Mouse (Mus musculus) stomach, embryonic 16.5 days (tissue): ENCODE data around the gene Dclk3. TPM values are rescaled to one million over a fixed set of nuclear protein-coding genes. Genes with fewer than 3 reads are reported as not detected.

ENCODE experiments used
- ATAC-seq: fragments of 200-750 bp; cut with Nextera tagmentation; 2 replicates; pipeline ENCODE4 v1.8.0; 2017; ENCODE audit warnings: moderate number of reproducible peaks, moderate TSS enrichment; ENCODE audit not compliant: insufficient read depth, low FRiP score
- H3K27ac ChIP-seq: fragments of 300-500 bp; sonication (generic); 2 replicates; pipeline ENCODE4 v1.5.1; 2014; ENCODE audit warnings: low read length
- H3K27me3 ChIP-seq: fragments of 300-500 bp; sonication (generic); 2 replicates; pipeline ENCODE4 v1.6.1; 2014; ENCODE audit warnings: low read length, control low read depth, mixed read lengths; ENCODE audit not compliant: control insufficient read depth, insufficient read depth
- H3K36me3 ChIP-seq: fragments of 300-500 bp; sonication (generic); 2 replicates; pipeline ENCODE4 v1.6.1; 2014; ENCODE audit warnings: low read length; ENCODE audit not compliant: control insufficient read depth, insufficient read depth
- H3K4me1 ChIP-seq: fragments of 300-500 bp; sonication (generic); 2 replicates; pipeline ENCODE4 v1.6.1; 2014; ENCODE audit warnings: low read length, control low read depth, mixed read lengths; ENCODE audit not compliant: control insufficient read depth, insufficient read depth
- H3K4me2 ChIP-seq: fragments of 300-500 bp; sonication (generic); 2 replicates; pipeline ENCODE4 v1.6.1; 2014; ENCODE audit warnings: low read depth, low read length, mixed read lengths
- H3K4me3 ChIP-seq: fragments of 300-500 bp; sonication (generic); replicated peaks from 2 replicates; pipeline ENCODE4 v1.5.1; 2014; ENCODE audit warnings: mild to moderate bottlenecking, low read length
- H3K9ac ChIP-seq: fragments of 300-500 bp; sonication (generic); 2 replicates; pipeline ENCODE4 v1.6.1; 2014; ENCODE audit warnings: low read length
- H3K9me3 ChIP-seq: fragments of 300-500 bp; sonication (generic); replicated peaks from 2 replicates; pipeline ENCODE4 v1.6.1; 2016; ENCODE audit warnings: low read length, control low read depth; ENCODE audit not compliant: control insufficient read depth
- WGBS: fragments of 180-500 bp; shearing (Covaris S2); extraction: QIAGEN DNeasy Blood & Tissue Kit; methylation state at CpG from one replicate; pipeline ENCODE4 v1.1.7; 2014; 5-methylcytosine and 5-hydroxymethylcytosine counted together
- polyA plus RNA-seq: library from polyadenylated mRNA; unstranded; fragments of >200 nt; fragmentation: Nextera tagmentation; extraction: Ambion mirVana; gene quantifications from 2 replicates; pipeline ENCODE4 v1.2.1, GENCODE M21; 2015

The Dclk3 gene
- polyA plus RNA-seq = 0.19 and 0.31 TPM in 2 replicates

DNA sequence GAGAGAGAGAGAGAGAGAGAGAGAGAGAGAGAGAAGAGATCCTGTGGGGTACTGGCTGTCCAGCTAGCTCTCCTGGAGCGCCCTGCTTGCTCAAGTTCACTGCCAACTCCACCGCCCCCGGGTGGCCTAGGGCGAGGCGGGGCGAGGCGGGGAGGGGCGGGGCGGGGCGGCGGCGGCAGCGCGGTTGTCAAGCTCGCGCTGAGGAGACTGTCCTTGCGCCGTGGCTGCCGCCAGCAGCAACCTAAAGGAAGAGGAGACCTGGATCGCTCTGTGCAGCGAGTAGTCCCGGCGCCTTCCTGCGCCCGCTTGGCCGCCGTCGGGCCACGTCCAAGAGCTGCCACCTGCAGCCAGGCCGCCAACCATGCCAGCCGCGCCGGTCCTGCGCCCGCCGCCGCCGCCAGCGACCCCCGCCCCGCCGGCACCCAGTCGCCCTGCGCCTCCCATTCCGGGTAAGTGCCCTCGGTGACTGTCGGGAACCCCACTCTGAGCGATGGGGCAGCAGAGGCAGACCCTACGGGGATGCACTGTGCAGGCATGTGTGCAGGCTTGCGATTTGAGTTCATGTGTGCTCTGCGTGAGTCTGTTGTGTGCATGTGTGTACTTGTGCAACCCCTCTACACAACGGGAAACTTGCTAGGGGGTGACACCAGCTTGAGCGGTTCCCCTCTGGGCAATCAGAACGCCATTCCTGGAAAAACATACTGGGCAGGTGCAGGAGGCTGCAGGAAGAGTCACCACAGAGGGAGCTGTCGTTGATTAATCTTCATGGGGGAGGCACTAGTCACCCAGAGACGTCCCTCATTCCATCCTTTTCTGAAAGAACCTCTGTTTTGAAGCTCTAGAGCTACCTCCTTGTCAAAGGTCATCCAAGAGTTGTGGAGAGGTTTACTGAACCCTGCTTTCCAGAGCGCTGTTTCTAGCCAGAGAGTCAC lies at the start of gene Dclk3:
Dclk3 (plus strand) TSS at position 178 of the 932 bp plus-strand sequence.
- Histone ChIP-seq H3K4me3 (peak within 1 kb of the TSS; percentile 53), H3K9ac (peak within 1 kb of the TSS; percentile 56), H3K9me3 (no peaks in the 10 kb centered on the region), H3K4me1 (no peaks in the 10 kb centered on the region), H3K36me3 (no peaks in the 10 kb centered on the region), H3K4me2 (peak within 1 kb of the TSS; percentile 87), H3K27me3 (peaks cover 28% of the 10 kb centered on the region), H3K27ac (no peak within 1 kb of the TSS)
- WGBS = 2% methylated on average over 56 of the region's 57 CpGs
- ATAC-seq = peak; percentile 64

DNA sequence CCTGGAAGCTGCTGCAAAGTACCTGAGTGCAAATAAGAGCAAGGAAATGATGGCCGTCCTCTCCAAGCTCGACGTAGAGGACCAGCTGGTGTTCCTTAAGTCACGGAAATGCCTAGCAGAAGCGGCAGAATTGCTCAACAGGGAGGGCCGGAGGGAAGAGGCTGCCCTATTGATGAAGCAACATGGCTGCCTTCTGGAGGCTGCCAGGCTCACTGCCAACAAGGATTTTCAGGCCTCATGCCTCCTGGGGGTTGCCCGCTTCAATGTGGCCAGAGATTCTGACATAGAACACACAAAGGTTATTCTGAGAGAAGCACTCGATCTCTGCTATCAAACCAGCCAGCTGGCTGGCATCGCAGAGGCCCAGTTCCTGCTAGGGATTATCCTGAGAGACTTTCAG lies 48.9 kb upstream of the Dclk3 start:
- Histone ChIP-seq H3K4me2 (no peak overlapping the region), H3K4me1 (peaks cover 3% of the 10 kb centered on the region; the same call in 1 of the 2 replicates), H3K36me3 (no peaks in the 10 kb centered on the region), H3K27ac (no peak overlapping the region), H3K9me3 (no peaks in the 10 kb centered on the region), H3K4me3 (no peak overlapping the region), H3K27me3 (no peaks in the 10 kb centered on the region), H3K9ac (no peak overlapping the region)
- ATAC-seq = no peak
- 79% methylated on average over 9 of the region's 9 CpGs for whole genome bisulfite sequencing

- H3K4me1 ChIP-seq = peaks cover 3% of the 10 kb centered on the region; the same call in 1 of the 2 replicates
- no peak overlapping the region for H3K9ac ChIP-seq
- no peak for ATAC-seq
- no peaks in the 10 kb centered on the region for H3K27me3 ChIP-seq
- H3K4me2 ChIP-seq = no peak overlapping the region
- 77% methylated on average over 8 of the region's 8 CpGs for WGBS
- no peaks in the 10 kb centered on the region for H3K9me3 ChIP-seq
- H3K36me3 ChIP-seq = no peaks in the 10 kb centered on the region
- H3K27ac ChIP-seq = no peak overlapping the region
- no peak overlapping the region for H3K4me3 ChIP-seq
Observed at GRCm38 (mm10) chr9:111391036-111391435, 47.8 kb upstream of the Dclk3 start.

- Histone ChIP-seq H3K27me3 (no peaks in the 10 kb centered on the region), H3K4me3 (no peak overlapping the region), H3K27ac (no peak overlapping the region), H3K9me3 (no peaks in the 10 kb centered on the region), H3K9ac (no peak overlapping the region), H3K4me1 (no peaks in the 10 kb centered on the region), H3K4me2 (no peak overlapping the region), H3K36me3 (no peaks in the 10 kb centered on the region)
- ATAC-seq = no peak
- 85% methylated on average over 18 of the region's 18 CpGs for WGBS
Observed at GRCm38 (mm10) chr9:111391926-111392442, 46.9 kb upstream of the Dclk3 start.

DNA sequence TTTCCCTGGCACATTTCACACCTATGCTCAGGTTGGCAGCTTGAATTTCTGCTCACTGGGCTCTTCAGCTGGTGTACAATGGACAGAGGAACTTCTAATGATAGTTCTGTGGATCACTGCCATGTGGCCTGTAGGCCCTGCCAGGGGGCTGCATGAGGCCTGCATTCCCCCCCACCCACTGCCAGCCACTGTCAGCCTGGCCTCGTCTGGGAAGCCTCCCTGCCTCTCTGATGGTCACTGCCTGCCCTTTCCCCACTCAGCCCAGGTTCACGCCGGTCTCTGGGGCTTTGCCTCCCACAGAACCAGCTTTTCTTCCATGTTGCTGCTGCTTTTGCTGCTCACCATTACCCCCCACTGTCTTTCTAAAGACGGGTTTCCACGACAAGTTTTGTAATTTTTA lies 43.6 kb upstream of the Dclk3 start:
- no peak overlapping the region for H3K9ac ChIP-seq
- no peak overlapping the region for H3K4me3 ChIP-seq
- no peaks in the 10 kb centered on the region for H3K27me3 ChIP-seq
- H3K36me3 ChIP-seq = no peaks in the 10 kb centered on the region
- no peak for ATAC-seq
- no peaks in the 10 kb centered on the region for H3K4me1 ChIP-seq
- H3K9me3 ChIP-seq = no peaks in the 10 kb centered on the region
- WGBS = 77% methylated on average over 5 of the region's 5 CpGs
- H3K27ac ChIP-seq = no peak overlapping the region
- no peak overlapping the region for H3K4me2 ChIP-seq

DNA sequence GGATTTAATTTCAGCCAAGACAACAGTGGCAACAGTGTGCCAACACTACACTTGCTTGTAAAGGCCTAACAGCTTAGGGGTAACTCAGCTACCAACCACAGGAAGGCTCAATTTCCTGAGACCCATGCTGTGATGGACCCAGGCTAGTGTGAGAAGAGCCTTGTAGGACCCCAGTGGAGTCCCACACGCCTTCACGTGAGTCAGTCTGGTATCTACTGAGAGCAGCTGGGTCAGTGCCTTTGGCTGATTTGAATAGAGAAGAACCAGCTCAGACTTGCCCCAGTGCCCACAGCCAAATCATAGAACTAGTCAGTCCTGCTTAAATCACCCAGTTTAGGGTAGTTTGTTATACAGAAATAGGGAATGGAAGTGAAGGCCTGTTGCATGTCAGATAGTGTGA lies 40.8 kb upstream of the Dclk3 start:
- WGBS = 78% methylated on average over 2 of the region's 2 CpGs
- Histone ChIP-seq H3K4me2 (no peak overlapping the region), H3K4me3 (no peak overlapping the region), H3K4me1 (no peaks in the 10 kb centered on the region), H3K36me3 (no peaks in the 10 kb centered on the region), H3K9ac (no peak overlapping the region), H3K9me3 (no peaks in the 10 kb centered on the region), H3K27ac (no peak overlapping the region), H3K27me3 (no peaks in the 10 kb centered on the region)
- ATAC-seq = no peak

GRCm38 (mm10) chr9:111400089-111400488 lies 38.8 kb upstream of the Dclk3 start:
- Histone ChIP-seq H3K27me3 (no peaks in the 10 kb centered on the region), H3K4me2 (no peak overlapping the region), H3K27ac (no peak overlapping the region), H3K9ac (no peak overlapping the region), H3K9me3 (no peaks in the 10 kb centered on the region), H3K4me1 (peaks cover 3% of the 10 kb centered on the region; the same call in 1 of the 2 replicates), H3K36me3 (no peaks in the 10 kb centered on the region), H3K4me3 (no peak overlapping the region)
- ATAC-seq = no peak
- WGBS = 82% methylated on average over 4 of the region's 4 CpGs

DNA sequence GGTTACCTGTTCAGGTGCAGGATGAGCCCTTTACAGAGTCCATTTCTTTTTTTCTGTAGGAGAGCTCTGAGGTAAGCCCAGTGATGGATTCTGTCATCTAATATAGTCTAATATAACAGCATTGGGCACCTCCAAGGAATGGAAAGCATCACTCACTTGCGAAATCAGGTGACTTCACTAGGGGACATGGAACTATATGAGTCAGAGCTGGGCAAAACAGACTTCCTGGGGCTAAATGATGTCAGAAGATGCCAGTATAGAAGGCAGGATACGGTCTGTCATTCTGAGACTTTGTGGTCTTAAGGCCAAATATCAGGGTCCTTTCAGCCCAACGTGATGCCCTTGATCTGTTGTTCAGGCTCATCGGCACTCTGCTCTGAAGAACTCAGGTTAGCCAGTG lies 35.7 kb upstream of the Dclk3 start:
- H3K9me3 ChIP-seq = no peaks in the 10 kb centered on the region
- no peak overlapping the region for H3K4me3 ChIP-seq
- no peaks in the 10 kb centered on the region for H3K36me3 ChIP-seq

GRCm38 (mm10) chr9:111404346-111405079 lies 34.4 kb upstream of the Dclk3 start:
- Histone ChIP-seq H3K4me2 (no peak overlapping the region), H3K36me3 (no peaks in the 10 kb centered on the region), H3K9me3 (no peaks in the 10 kb centered on the region), H3K4me3 (no peak overlapping the region), H3K9ac (no peak overlapping the region), H3K27ac (no peak overlapping the region), H3K27me3 (no peaks in the 10 kb centered on the region), H3K4me1 (peaks cover 3% of the 10 kb centered on the region; the same call in 1 of the 2 replicates)
- ATAC-seq = no peak
- 68% methylated on average over 12 of the region's 12 CpGs for WGBS

More for the DNA sequence above, 35.7 kb upstream of the Dclk3 start:
- Histone ChIP-seq H3K4me2 (no peak overlapping the region), H3K9ac (no peak overlapping the region), H3K27me3 (no peaks in the 10 kb centered on the region), H3K27ac (no peak overlapping the region), H3K4me1 (peaks cover 3% of the 10 kb centered on the region; the same call in 1 of the 2 replicates)
- no peak for ATAC-seq
- 82% methylated on average over 4 of the region's 4 CpGs for WGBS
